Mouse (Mus musculus): ENCODE measurements around the gene Vegfa. TPM values are rescaled to one million over a fixed set of nuclear protein-coding genes. Genes with fewer than 3 reads are reported as not detected.

Vegfa gene
- polyA plus RNA-seq, 1 experiment from 2014 or later, result 2.0 TPM

DNA sequence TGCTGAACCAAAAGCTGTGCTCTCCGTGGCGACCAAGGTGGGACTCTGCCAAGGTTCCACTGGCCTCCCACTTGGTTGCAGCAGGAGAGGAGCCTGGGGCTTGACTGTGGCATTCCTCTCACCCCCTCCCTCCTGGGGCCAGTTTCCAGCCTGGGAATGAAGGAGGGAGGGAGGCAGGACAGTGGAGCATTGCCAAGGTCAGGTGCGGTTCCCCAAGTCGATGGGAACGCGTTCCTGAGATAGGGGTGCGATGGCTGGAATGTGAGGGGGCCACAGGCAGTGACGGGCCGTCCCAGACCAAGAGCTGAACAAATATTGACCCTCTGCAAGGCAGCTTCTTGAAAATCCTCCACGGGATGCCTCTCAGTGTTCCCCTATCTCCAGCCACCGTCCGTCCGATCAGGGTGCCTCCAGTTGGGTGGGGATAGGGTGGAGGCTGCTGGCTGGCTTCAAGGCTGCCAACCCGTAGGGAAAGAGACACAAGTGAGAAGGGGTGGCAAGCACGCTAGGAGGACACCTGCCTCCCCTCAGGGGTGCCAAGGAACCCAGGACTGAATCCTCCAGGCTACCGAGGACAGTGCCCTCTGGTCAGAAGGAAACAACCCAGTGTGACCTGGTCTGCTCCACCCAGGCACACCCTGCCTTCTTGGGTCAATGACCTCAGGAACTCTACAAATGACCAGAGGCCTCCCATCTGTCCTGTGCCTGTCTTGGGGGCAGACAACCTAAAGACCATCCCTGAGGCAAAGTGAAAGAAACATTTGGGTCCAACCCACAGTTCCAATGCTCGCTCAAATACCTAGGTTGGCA lies 61.2 kb downstream of the Vegfa start:
- H3K4me1 ChIP-seq, result peaks cover 65% of the 10 kb centered on the region
- 85% methylated on average over 17 of the region's 17 CpGs for WGBS
- no peaks in the 10 kb centered on the region for H3K9me3 ChIP-seq (replicated peaks)
- H3K36me3 ChIP-seq, result no peaks in the 10 kb centered on the region
- H3K27me3 ChIP-seq (ENCODE audit: low read depth, poor library complexity, severe bottlenecking), result no peaks in the 10 kb centered on the region
- no peak for DNase-seq (ENCODE audit: low spot score)
- H3K4me3 ChIP-seq, result no peak overlapping the region
- peak overlapping the region; percentile 46; the same call in 1 of the 2 replicates for H3K27ac ChIP-seq

DNA sequence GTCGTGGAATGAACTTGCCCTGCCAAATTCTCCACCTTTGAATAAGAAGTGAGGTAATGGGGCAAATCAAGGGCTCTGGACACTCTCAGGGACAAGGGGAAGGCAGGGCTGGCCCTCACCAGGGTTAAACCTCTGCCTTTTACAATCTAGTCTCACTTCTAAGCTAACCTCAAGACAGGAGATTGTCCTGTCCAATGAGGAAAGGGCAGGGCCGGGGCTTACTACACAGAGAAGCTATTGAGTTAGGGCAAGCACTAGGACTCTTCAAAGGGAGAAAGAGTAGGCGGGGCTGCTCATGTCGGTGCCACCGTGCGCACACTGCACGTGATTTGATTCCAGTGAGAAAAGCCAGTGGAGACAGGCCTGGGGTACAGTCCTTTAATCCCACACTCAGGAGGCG lies 62.6 kb downstream of the Vegfa start:
- Histone ChIP-seq H3K9me3 (replicated peaks) (no peaks in the 10 kb centered on the region), H3K36me3 (no peaks in the 10 kb centered on the region), H3K4me1 (peaks cover 65% of the 10 kb centered on the region), H3K4me3 (no peak overlapping the region), H3K27ac (peak overlapping the region; percentile 50), H3K27me3 (ENCODE audit: low read depth, poor library complexity, severe bottlenecking) (no peaks in the 10 kb centered on the region)
- WGBS, result 62% methylated on average over 8 of the region's 8 CpGs
- no peak for DNase-seq (ENCODE audit: low spot score)

DNA sequence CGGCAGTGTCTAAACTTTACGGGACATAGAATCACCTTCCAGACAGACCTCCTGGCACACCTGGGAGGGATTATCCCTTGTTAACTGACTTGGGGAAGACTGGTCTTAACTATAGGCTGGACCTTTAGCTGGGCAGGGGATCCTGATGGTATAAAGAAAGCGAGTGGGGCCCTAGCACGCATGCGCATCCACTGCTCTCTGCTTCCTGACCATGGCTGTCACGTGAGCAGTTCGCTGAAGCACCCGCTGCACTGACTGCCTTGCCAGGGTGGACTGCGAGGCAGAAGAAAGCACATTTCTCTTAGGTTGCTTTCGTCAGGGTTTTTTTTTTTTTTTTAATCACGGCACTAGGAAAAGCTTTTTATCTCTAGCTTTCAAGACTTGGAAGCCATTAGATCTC lies 63.8 kb downstream of the Vegfa start:
- no peak for DNase-seq (ENCODE audit: low spot score)
- Histone ChIP-seq H3K36me3 (no peaks in the 10 kb centered on the region), H3K4me3 (no peak overlapping the region), H3K27ac (peak overlapping the region; percentile 54), H3K27me3 (ENCODE audit: low read depth, poor library complexity, severe bottlenecking) (no peaks in the 10 kb centered on the region), H3K4me1 (peaks cover 65% of the 10 kb centered on the region), H3K9me3 (replicated peaks) (no peaks in the 10 kb centered on the region)
- WGBS, result 83% methylated on average over 11 of the region's 11 CpGs

Other genes starting within 250 kb of the Vegfa start
- 184 and 192 TPM in 2 replicates for gene Mrps18a, start 78.6 kb upstream of the Vegfa start, polyA plus RNA-seq (2016; fragmentation: Nextera tagmentation; extraction: Ambion mirVana)
- gene Rsph9, start 111.8 kb upstream of the Vegfa start, polyA plus RNA-seq (2016; fragmentation: Nextera tagmentation; extraction: Ambion mirVana), result 7.7 and 10.0 TPM in 2 replicates
- 37.7 and 39.2 TPM in 2 replicates for gene Mad2l1bp, start 121.2 kb upstream of the Vegfa start, polyA plus RNA-seq (2016; fragmentation: Nextera tagmentation; extraction: Ambion mirVana)
- 31.8 and 40.6 TPM in 2 replicates for gene Gtpbp2, start 128.7 kb upstream of the Vegfa start, polyA plus RNA-seq (2016; fragmentation: Nextera tagmentation; extraction: Ambion mirVana)
- 11.4 and 11.5 TPM in 2 replicates for gene Polh, start 170.3 kb upstream of the Vegfa start, polyA plus RNA-seq (2016; fragmentation: Nextera tagmentation; extraction: Ambion mirVana)
- 72.7 and 78.5 TPM in 2 replicates for gene Xpo5, start 170.4 kb upstream of the Vegfa start, polyA plus RNA-seq (2016; fragmentation: Nextera tagmentation; extraction: Ambion mirVana)
- 132 and 144 TPM in 2 replicates for gene Polr1c, start 215.7 kb upstream of the Vegfa start, polyA plus RNA-seq (2016; fragmentation: Nextera tagmentation; extraction: Ambion mirVana)
- 73.0 and 81.9 TPM in 2 replicates for gene Yipf3, start 215.7 kb upstream of the Vegfa start, polyA plus RNA-seq (2016; fragmentation: Nextera tagmentation; extraction: Ambion mirVana)
- 0.25 and 0.44 TPM in 2 replicates for gene Lrrc73, start 221.2 kb upstream of the Vegfa start, polyA plus RNA-seq (2016; fragmentation: Nextera tagmentation; extraction: Ambion mirVana)

Data from limb, embryonic 10.5 days (tissue).